Mouse (Mus musculus): ENCODE data around the gene Nxpe3. TPM values are rescaled to one million over a fixed set of nuclear protein-coding genes. Genes with fewer than 3 reads are reported as not detected.
A peak's percentile ranks its signal among the peaks of the same experiment; 100 is the strongest.

Nxpe3 gene
- polyA plus RNA-seq, 1 experiment from 2014 or later = 0.47 TPM

GRCm38 (mm10) chr16:55852943-55853727, 42.0 kb downstream of the Nxpe3 start:
- DNase-seq (ENCODE audit: low spot score) = peak; percentile 84
- WGBS = 50% methylated on average over 19 of the region's 19 CpGs
- peak; percentile 93 for TF ChIP-seq CTCF (IDR thresholded peaks at IDR 0.05)
- TF ChIP-seq EP300 (IDR thresholded peaks at IDR 0.05) = peak; percentile 37; the same call in 1 of the 2 replicates
- ATAC-seq = peak; percentile 65
- Histone ChIP-seq H3K36me3 (ENCODE audit: insufficient read depth, low read length) (no peaks in the 10 kb centered on the region), H3K9ac (replicated peaks; ENCODE audit: low read depth) (no peak overlapping the region), H3K9me3 (ENCODE audit: low read length) (no peaks in the 10 kb centered on the region), H3K27me3 (replicated peaks; ENCODE audit: insufficient read depth, low read length) (no peaks in the 10 kb centered on the region), H3K27ac (ENCODE audit: low read length) (no peak overlapping the region), H3K4me1 (ENCODE audit: insufficient read depth, low read depth, low read length) (no peaks in the 10 kb centered on the region), H3K4me2 (replicated peaks; ENCODE audit: low read depth, low read length) (no peak overlapping the region), H3K4me3 (ENCODE audit: low read depth, low read length) (no peak overlapping the region)

DNA sequence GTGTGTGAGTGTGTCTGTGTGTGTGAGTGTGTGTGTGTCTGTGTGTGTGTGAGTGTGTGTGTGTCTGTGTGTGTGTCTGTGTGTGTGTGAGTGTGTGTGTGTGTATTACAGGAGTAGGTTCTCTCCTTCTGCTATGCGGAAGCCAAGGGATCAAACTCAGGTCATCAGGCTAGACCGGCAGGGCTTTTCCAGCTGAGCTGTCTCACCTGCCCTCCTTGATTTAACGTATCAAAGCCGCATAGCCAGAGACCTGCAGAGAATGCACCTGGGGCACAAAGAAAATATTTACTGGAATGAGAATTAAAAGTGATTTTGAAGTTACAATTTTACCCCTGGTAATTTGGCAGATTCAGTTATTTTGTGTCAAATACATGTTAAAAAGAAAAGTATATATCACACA, 42.6 kb downstream of the Nxpe3 start:
- no peak overlapping the region for H3K4me3 ChIP-seq (ENCODE audit: low read depth, low read length)
- DNase-seq (ENCODE audit: low spot score) = no peak
- H3K4me2 ChIP-seq (replicated peaks; ENCODE audit: low read depth, low read length) = no peak overlapping the region
- no peaks in the 10 kb centered on the region for H3K36me3 ChIP-seq (ENCODE audit: insufficient read depth, low read length)
- no peak for TF ChIP-seq EP300 (IDR thresholded peaks at IDR 0.05)
- no peak for TF ChIP-seq CTCF (IDR thresholded peaks at IDR 0.05)
- no peak for ATAC-seq
- H3K9me3 ChIP-seq (ENCODE audit: low read length) = no peaks in the 10 kb centered on the region
- no peak overlapping the region for H3K27ac ChIP-seq (ENCODE audit: low read length)
- H3K9ac ChIP-seq (replicated peaks; ENCODE audit: low read depth) = no peak overlapping the region
- no peaks in the 10 kb centered on the region for H3K27me3 ChIP-seq (replicated peaks; ENCODE audit: insufficient read depth, low read length)
- H3K4me1 ChIP-seq (ENCODE audit: insufficient read depth, low read depth, low read length) = no peaks in the 10 kb centered on the region
- WGBS = 55% methylated on average over 4 of the region's 4 CpGs

- Histone ChIP-seq H3K9me3 (ENCODE audit: low read length) (no peaks in the 10 kb centered on the region), H3K27ac (ENCODE audit: low read length) (no peak overlapping the region), H3K4me3 (ENCODE audit: low read depth, low read length) (no peak overlapping the region), H3K9ac (replicated peaks; ENCODE audit: low read depth) (no peak overlapping the region), H3K4me1 (ENCODE audit: insufficient read depth, low read depth, low read length) (no peaks in the 10 kb centered on the region), H3K36me3 (ENCODE audit: insufficient read depth, low read length) (no peaks in the 10 kb centered on the region), H3K27me3 (replicated peaks; ENCODE audit: insufficient read depth, low read length) (no peaks in the 10 kb centered on the region), H3K4me2 (replicated peaks; ENCODE audit: low read depth, low read length) (no peak overlapping the region)
- WGBS = 93% methylated on average over 3 of the region's 3 CpGs
- TF ChIP-seq EP300 (IDR thresholded peaks at IDR 0.05) (no peak), CTCF (IDR thresholded peaks at IDR 0.05) (no peak)
- DNase-seq (ENCODE audit: low spot score) (no peak), ATAC-seq (no peak)
These were observed 44.6 kb downstream of the Nxpe3 start for GRCm38 (mm10) chr16:55850485-55850884.

DNA sequence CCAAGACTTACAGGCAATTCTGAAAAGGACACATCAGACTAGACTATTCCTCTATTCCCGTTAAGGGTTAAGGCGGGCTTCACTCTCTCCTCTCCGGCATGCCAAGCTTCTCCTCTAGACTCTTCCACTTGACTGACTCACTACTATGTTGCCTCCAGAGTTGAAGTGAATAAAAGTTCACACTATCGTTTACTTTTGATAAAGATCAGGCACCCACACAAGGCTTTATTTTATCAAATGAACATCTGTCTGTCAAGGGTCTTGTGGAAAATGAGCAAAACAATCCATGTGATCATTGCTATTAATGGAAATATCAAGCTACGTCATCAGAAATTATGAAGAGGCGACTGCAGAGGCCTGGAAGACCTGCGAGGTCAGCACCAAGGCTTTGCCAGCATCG, 47.4 kb downstream of the Nxpe3 start:
- ATAC-seq (no peak), DNase-seq (ENCODE audit: low spot score) (no peak)
- WGBS = 63% methylated on average over 8 of the region's 8 CpGs
- Histone ChIP-seq H3K9ac (replicated peaks; ENCODE audit: low read depth) (no peak overlapping the region), H3K4me2 (replicated peaks; ENCODE audit: low read depth, low read length) (no peak overlapping the region), H3K4me3 (ENCODE audit: low read depth, low read length) (no peak overlapping the region), H3K36me3 (ENCODE audit: insufficient read depth, low read length) (0 out of 2 replicates have a peak, but pooled peaks cover 3% of the 10 kb centered on the region), H3K27ac (ENCODE audit: low read length) (no peak overlapping the region), H3K4me1 (ENCODE audit: insufficient read depth, low read depth, low read length) (no peaks in the 10 kb centered on the region), H3K27me3 (replicated peaks; ENCODE audit: insufficient read depth, low read length) (no peaks in the 10 kb centered on the region), H3K9me3 (ENCODE audit: low read length) (no peaks in the 10 kb centered on the region)
- no peak for TF ChIP-seq CTCF (IDR thresholded peaks at IDR 0.05)
- no peak for TF ChIP-seq EP300 (IDR thresholded peaks at IDR 0.05)

GRCm38 (mm10) chr16:55844847-55845246, 50.2 kb downstream of the Nxpe3 start:
- Histone ChIP-seq H3K4me3 (ENCODE audit: low read depth, low read length) (no peak overlapping the region), H3K36me3 (ENCODE audit: insufficient read depth, low read length) (0 out of 2 replicates have a peak, but pooled peaks cover 3% of the 10 kb centered on the region), H3K4me2 (replicated peaks; ENCODE audit: low read depth, low read length) (no peak overlapping the region), H3K9ac (replicated peaks; ENCODE audit: low read depth) (no peak overlapping the region), H3K9me3 (ENCODE audit: low read length) (no peaks in the 10 kb centered on the region), H3K27me3 (replicated peaks; ENCODE audit: insufficient read depth, low read length) (no peaks in the 10 kb centered on the region), H3K4me1 (ENCODE audit: insufficient read depth, low read depth, low read length) (no peaks in the 10 kb centered on the region), H3K27ac (ENCODE audit: low read length) (no peak overlapping the region)
- DNase-seq (ENCODE audit: low spot score) = no peak
- no peak for TF ChIP-seq CTCF (IDR thresholded peaks at IDR 0.05)
- no peak for TF ChIP-seq EP300 (IDR thresholded peaks at IDR 0.05)
- ATAC-seq = no peak
- 95% methylated on average over 3 of the region's 3 CpGs for WGBS

DNA sequence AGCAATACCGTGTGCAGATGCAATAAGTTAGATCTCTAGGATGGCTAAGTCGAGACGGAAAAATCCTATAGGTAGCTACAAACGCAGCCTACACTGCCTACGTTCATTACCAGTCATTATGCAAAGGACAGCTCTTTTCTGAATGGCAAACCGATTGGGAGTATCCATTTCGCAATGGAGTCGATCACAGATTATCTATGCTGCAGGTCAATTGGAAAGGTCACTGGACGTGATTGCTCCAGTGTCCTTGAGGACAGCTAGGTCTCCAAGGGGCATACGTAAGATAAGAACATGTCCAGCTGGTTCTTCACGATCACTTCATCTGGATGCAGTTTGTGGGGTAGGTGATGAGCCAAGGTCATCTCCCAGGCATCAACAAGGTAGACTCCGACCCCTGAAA, 51.2 kb downstream of the Nxpe3 start:
- H3K4me2 ChIP-seq (replicated peaks; ENCODE audit: low read depth, low read length) = no peak overlapping the region
- DNase-seq (ENCODE audit: low spot score) = no peak
- no peak overlapping the region for H3K27ac ChIP-seq (ENCODE audit: low read length)
- WGBS = 95% methylated on average over 12 of the region's 12 CpGs
- 0 out of 2 replicates have a peak, but pooled peaks cover 3% of the 10 kb centered on the region for H3K36me3 ChIP-seq (ENCODE audit: insufficient read depth, low read length)
- H3K4me1 ChIP-seq (ENCODE audit: insufficient read depth, low read depth, low read length) = no peaks in the 10 kb centered on the region
- no peak overlapping the region for H3K4me3 ChIP-seq (ENCODE audit: low read depth, low read length)
- no peak overlapping the region for H3K9ac ChIP-seq (replicated peaks; ENCODE audit: low read depth)
- no peaks in the 10 kb centered on the region for H3K9me3 ChIP-seq (ENCODE audit: low read length)
- no peak for TF ChIP-seq CTCF (IDR thresholded peaks at IDR 0.05)
- no peak for TF ChIP-seq EP300 (IDR thresholded peaks at IDR 0.05)
- no peaks in the 10 kb centered on the region for H3K27me3 ChIP-seq (replicated peaks; ENCODE audit: insufficient read depth, low read length)
- ATAC-seq = no peak

Measured in lung, postnatal 0 days (tissue).